Mouse (Mus musculus) adrenal gland, postnatal 36 days (tissue): ENCODE results near the gene Bpi. TPM values are rescaled to one million over a fixed set of nuclear protein-coding genes. Genes with fewer than 3 reads are reported as not detected.

Source experiments
- DNase-seq, 2 experiments: peaks; one replicate each; pipeline ENCODE4 v3.0.0; 2021; ENCODE audit warnings: mixed read lengths in 1 of 2
- total RNA-seq, 2 experiments: library from RNA; stranded (reverse); gene quantifications; 2 replicates each; pipeline ENCODE4 v1.2.3; 2021

The Bpi gene
- total RNA-seq, 2 experiments from 2014 or later = not detected

DNA sequence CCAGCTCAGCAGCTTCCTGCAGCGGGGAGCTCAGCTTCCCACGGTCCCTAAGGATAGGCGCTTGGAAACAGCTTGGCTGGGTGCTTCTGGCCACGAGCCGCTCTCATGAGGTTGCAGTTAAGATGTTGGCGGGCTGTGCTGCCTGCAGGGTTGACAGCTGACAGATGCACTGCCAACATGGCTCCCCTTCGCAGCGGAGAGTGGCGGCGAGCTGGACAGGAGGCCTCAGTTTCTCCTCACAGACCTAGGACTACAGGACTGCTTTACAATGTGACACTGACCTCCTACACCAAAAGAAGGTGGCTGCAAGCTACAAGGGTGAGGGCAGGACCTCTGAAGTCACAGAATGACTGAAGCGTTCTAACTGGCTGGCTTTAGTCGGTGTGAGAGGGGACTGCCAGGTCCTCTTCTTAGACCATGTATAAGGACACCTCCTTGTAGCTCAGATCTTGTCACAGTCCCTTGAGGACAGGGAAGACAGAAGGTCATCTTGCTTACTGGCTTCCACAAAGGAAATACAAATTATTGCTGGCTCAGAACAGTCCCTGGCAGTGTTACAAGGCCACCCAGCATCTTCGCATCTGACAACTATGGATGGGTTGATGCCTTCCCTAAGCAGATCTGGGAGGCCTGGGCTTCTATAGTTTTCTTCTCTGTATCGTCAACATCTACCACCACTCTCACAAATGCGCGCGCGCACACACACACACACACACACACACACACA is 15.6 kb upstream of the Bpi start:
- DNase-seq = peak; percentile 35 to 54

- DNase-seq = peak in 1 of 2 experiments; percentile 48
These were observed 14.6 kb upstream of the Bpi start for GRCm38 (mm10) chr2:158243129-158243870.

GRCm38 (mm10) chr2:158245072-158245817 is 12.6 kb upstream of the Bpi start:
- DNase-seq = no peak

- DNase-seq = no peak
These were observed 10.0 kb upstream of the Bpi start for GRCm38 (mm10) chr2:158247852-158248251.

DNA sequence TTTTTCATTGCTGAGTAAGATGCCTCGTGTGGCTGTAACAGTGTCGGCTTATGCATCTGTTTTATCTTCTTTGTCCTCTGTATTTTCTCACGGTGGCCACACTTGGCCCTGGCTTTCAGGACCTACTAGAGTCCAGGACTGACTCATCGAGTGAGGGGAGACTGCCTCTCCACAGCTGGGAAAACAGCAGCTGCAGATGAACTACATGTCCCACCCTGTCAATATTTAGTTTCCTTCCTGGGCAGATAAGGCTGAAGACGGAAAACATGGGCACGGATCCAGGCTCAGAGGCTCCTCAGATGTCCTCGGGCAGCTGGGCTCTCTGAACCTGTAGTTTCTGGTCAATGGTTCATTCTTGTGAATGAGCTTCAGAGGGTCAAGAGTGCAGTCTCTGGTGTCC is 9.6 kb upstream of the Bpi start:
- DNase-seq = peak; percentile 58 to 73

GRCm38 (mm10) chr2:158250558-158250957 is 7.3 kb upstream of the Bpi start:
- no peak for DNase-seq

GRCm38 (mm10) chr2:158253806-158254205 is 4.1 kb upstream of the Bpi start:
- peak; percentile 47 to 69 for DNase-seq

- peak; percentile 42 to 74 for DNase-seq
These were observed 1.0 kb upstream of the Bpi start for GRCm38 (mm10) chr2:158256894-158257293.

GRCm38 (mm10) chr2:158258781-158259180 is 887 bp downstream of the Bpi start:
- peak; percentile 78 to 81 for DNase-seq

- DNase-seq = no peak
These were observed 1.6 kb downstream of the Bpi start for GRCm38 (mm10) chr2:158259498-158259897.

- DNase-seq = no peak
These were observed 7.0 kb downstream of the Bpi start for GRCm38 (mm10) chr2:158264877-158265276.

- no peak for DNase-seq
These were observed 12.1 kb downstream of the Bpi start for GRCm38 (mm10) chr2:158270017-158270416.

DNA sequence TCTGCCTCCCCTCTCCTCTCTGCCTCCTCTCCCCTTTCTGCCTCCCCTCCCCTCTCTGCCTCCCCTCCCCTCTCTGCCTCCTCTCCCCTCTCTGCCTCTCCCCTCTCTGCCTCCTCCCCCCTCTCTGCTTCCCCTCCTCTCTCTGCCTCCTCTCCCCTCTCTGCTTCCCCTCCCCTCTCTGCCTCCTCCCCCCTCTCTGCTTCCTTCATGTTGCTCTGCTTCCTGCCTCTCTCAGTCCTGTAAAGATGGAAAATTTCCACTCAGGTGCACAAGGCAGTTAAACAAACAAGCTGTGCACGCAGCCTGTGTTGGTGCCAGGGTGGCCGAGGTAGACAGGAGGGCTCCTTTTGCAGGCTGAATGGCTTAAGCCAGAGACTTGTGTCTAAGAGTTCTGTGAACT is 15.8 kb downstream of the Bpi start:
- no peak for DNase-seq

DNA sequence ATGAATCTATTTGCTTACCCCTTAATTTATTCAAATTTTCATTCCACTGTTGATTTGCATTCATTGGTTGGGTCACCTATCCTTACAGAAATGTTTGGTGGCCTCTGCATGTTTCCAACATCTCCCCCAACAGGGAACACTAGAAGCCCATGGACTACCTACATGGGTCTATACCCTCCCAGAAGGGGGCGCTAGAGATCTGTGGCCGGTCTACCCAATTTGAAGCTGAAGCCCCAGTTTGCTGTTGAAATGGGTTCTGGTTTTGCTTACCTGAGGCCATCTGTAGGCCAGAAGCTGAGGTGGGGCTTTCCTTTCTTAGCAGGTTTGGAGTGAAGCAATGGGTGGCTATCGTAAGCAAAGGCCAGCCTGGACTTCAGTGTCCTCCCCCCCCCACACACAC is 17.5 kb downstream of the Bpi start:
- peak; percentile 29 to 31 for DNase-seq

DNA sequence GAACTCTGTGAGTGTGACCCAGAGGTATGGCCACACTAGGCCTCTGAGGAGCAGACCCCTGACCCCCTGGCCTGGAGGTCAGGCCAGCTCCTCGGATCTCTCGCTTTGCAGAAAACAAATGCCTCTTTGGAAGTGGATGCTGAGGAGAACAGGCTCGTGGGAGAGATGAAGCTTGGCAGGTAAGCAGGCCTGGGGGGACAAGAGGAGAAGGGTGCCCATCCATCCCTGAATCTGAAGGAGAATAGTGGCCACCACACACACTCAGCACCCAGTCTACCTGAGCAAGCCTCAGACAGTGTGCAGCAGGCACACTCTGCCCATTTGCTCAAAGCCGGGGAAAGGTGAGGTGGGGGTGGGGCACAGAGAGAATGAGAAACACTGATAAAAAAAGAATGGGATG is 17.9 kb downstream of the Bpi start:
- DNase-seq = no peak

DNA sequence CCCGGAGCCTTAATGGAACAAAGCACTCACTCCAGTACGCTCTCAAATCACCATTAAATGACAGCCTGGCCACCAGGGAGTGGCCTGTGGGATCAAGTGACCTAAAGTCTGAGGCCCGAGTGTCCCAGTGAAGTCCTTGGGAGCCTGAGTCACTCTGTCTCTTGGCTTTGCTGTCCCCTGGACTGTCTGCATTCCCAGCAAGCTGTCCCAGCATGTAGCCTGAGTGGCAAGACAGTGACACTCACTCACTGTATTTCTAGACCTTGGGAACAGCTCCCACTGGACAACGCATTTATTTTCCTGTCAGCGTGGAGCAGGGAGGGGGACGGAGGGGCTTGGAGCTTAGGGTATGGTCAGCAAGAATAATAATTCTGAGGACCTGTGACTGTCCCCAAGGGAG is 18.6 kb downstream of the Bpi start:
- peak; percentile 70 to 78 for DNase-seq

DNA sequence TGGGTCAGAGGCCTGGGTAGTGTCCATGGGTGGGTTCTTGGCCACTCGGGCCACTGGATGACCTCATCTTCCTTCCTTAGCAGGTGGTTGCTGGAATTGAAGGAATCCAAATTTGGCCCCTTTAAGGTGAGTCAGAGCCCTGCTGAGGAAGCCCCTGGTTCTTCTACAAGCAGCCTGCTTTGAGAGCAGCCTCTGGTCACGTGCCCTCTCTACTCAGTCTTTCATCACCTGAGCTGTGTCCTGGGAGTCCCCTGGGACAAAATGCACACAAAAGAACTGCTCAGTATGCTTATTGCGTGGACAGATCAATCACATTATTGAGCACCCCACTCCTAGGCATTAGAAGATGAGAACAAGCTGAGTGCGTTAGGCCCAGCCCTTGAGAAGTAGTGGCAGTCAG is 19.0 kb downstream of the Bpi start:
- no peak for DNase-seq

DNA sequence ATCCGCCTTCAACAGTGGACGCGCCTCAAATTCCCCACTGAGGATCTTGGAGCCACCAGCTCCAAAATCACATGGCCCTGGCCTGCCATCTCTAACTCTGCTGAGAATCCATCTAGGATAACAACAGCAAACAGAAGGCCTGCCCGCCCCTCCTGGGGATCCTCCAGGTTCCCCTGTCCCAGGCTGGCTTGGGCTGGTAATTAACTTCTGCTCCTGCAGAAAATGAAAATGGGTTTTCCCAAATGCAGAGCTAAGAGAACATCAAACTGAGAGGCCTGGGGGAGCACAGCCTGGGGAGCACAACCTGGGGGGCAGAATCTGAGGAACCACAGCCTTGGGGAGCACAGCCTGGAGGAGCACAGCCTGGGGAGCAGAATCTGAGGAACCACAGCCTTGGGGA is 21.8 kb downstream of the Bpi start:
- no peak for DNase-seq

GRCm38 (mm10) chr2:158281497-158282205 is 23.8 kb downstream of the Bpi start:
- no peak for DNase-seq

GRCm38 (mm10) chr2:158283136-158283535 is 25.2 kb downstream of the Bpi start:
- DNase-seq = no peak

DNA sequence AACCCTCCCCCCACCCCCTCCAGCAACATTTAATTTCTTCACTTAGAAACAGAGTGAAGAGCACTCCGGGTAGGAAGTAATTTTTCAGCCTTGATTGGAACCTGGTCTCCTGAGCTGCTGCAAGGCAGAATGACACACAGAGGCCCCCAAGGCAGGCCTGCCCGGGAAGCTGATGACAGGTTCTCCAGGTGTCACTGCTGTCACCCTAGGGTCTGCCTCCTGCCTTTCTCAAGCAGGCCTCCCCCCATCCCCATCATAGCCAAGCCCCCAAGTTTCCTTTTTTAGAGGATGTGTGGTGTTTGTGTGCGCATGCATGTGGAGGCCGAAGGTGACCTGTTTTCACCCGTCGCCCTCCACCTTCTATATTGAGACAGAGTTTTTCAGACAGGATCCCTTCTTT is 25.9 kb downstream of the Bpi start:
- no peak for DNase-seq

DNA sequence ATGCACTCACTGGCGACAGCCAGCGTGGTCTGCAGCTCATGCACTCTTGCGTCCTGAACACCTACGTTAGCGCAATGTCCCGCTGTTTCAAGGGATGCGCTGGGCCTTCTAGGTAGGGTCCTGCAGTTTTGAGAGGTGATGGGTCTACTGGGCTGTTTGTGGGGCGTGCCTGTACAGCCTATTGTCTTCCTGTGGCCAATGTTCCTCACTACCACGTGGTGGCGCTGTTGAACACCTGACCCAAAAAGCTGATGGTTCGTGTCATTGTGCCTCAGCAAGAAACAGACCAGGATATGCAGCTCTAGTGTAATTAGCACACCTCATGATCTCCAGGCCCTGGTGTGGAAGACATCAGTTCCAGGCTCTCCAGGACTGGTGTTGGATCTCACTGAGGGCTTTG is 26.7 kb downstream of the Bpi start:
- DNase-seq = peak; percentile 71 to 75
